Mouse (Mus musculus) regulatory T cell (primary cell): ENCODE results near the gene Gng12.

ENCODE experiments used
- in situ Hi-C: fragments of 300-600 bp; cut with MboI, MseI; formaldehyde crosslinking; loops from one replicate; pipeline ENCODE4 v1.15.1; 2025; ENCODE audit warnings: high pct_unique_total_duplicates

Gng12 gene

DNA sequence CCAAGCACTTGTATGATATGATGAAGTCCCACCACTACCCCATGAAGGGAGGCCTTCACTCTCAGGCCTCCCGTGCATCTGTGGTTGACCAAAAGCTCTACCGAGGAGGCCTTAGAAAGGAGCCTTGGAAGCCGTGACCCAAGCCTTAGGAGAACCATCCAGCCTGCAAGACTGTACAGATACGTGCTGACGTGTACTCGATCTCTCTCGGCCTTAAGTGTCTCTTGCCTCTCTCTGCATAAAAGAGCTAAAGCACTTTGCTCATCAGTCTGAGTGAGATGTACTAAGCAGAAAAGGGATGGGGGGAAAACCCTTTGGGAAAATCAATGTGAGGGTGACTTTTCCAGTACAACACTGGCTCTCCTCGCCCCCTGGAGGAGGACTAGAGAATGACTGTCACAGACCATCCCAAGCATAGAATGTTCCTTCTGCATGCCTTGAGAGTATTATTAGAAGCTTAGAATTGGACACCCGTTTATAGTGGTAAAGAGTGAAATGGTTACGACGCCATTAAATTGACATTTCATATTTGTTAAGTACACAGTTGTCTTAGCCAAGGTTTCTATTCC lies 59.0 kb downstream of the Gng12 start:
- in situ Hi-C loops, result no loop called here

DNA sequence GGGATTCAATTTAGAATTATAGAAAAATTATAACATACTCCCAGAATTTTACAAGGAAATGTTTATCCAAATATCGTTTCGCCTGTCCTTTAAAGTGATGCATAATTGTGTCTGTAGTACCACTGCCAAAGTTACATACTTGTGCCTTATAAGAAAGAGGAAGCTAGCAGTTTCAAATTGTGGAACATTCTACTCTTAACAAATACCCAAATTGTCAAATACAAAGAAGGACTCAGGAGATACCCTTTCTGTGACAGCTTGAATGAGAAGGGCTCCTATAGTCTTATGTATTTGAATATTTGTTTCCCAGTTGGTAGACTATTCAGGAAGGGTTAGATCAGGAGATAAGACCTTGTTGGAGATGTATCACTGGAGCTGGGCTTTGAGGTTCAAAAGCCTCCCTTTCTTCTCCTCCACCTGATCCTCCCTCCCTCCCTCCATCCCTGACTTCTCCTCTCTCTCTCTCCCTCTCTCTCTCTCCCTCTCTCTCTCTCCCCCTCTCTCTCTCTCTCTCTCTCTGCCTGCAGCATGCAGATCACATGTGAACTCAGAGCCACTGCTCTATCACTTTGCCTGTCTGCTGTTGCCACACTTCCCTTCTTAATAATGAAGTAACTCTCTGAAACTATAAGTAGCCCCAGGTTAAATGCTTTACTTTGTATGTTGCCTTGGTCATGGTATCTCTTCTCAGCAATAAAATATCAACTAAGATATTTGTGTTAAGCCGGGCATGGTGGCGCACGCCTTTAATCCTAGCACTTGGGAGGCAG lies 62.5 kb downstream of the Gng12 start:
- in situ Hi-C loops, result no loop called here

DNA sequence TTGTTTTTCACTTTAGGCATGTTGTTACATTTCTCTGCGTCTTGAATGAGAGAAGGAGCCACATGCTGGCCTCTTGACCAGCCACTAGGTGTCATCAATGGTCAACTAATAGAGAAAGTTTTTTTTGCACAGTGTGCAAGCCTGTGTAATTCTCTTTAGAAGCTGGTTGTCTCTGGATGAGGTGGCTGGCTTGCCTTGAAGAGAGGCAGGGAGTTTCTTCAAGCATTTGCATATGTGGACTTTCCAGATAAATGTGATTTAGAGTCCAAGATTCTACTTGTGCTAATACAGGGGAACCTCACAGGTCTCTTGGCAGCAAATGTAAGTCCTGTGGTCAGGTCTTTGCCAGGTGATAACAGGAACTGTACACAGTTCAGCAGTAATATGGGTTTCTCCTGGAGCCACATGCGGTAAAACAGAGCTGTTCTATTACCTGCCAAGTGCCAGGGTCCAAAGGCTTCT lies 66.4 kb downstream of the Gng12 start:
- in situ Hi-C loops, result loop anchor here (5.0 kb wide), 2 partner anchors 60 to 195 kb away; no protein-coding TSS in a partner anchor

DNA sequence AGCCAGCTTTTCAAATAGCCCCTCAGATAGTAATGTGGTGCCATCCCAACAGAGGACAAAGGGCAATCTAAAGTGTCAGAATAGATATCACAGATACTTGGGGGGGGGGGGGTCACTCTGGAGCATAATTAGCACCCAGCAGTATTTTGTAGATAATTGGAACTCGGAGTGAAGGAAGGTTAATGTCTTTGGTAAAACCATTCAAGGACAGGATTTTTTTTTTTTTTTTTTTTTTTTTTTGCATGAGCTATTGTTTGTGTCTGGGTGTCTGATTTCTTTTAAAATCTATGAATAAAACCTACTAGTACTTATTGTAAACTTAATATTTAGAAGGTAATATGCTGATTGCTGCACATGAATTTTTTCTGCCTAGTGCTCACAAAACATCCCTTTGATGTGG lies 66.9 kb downstream of the Gng12 start:
- in situ Hi-C loops, result loop anchor here (5.0 kb wide), 2 partner anchors 59 to 194 kb away; no protein-coding TSS in a partner anchor

DNA sequence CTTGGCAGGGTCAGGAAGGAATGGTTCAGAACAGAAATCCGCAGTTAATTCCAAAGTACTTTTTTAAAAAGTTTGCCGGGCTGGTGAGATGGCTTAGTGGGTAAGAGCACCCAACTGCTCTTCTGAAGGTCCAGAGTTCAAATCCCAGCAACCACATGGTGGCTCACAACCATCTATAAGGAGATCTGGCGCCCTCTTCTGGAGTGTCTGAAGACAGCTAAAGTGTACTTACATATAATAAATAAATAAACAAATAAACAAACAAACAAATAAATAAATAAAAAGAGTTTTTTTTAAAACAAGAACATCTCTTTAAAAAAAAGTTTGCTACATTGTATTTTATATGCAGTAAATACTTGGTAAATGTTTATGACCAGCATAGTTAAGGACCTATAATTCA lies 67.5 kb downstream of the Gng12 start:
- in situ Hi-C loops, result loop anchor here (5.0 kb wide), 2 partner anchors 59 to 194 kb away; no protein-coding TSS in a partner anchor

DNA sequence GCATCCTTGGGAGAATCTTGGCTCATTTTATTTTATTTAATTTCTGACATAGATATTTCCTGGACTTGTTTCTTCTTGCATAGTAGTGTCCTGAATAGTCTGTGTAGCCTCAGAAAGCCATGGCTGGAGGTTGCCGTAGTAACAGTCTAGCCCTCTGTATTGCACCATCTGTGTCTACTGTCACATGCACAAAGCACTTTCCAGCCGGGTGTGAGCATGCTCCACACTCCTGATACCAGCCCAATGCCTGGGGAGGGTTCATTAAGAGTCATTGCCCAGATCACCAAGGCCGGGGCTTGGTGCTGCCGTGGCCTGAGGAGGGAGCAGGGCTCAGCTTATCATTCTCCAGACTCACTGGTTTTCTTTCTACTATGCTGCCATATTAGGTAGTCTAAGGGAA lies 68.0 kb downstream of the Gng12 start:
- in situ Hi-C loops, result loop anchor here (5.0 kb wide), 2 partner anchors 58 to 193 kb away; no protein-coding TSS in a partner anchor

DNA sequence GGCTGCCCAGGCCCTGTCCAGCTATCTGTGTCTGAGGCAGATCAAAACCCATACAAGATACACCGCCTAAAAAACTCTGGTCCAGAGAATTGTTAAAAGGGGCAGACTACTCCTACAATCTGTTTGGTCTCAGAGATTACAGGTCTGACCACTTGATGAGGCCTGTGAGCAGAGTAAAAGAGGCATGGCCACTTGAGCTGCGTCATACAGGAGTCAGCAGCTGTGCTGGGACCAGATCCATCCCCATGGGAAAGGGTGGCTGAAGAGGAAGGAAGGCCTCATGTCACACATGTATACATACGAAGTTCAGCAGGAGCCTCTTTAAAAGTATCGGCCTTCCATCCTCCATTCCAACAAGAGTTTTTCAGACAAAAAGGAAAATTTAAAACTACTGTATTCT lies 69.0 kb downstream of the Gng12 start:
- in situ Hi-C loops, result no loop called here

DNA sequence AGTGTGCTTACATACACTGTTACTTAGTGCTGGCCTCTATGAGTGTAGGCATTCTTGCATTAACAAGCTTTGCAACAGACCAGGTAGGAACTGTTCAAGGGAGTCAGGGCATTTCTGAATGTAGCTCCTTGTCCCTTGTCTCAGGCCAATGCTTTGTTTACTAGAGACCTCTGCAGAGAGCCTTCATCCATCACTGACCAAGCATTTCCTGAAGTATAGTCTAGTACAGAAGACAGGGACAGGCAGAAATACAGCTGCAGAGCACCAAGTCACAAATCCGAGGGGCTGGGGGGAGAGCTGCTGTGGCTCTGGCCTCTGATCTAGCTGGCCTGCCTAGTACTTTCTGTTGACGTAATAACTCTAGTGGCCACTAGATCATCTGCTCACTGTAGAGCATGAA lies 71.6 kb downstream of the Gng12 start:
- in situ Hi-C loops, result no loop called here

DNA sequence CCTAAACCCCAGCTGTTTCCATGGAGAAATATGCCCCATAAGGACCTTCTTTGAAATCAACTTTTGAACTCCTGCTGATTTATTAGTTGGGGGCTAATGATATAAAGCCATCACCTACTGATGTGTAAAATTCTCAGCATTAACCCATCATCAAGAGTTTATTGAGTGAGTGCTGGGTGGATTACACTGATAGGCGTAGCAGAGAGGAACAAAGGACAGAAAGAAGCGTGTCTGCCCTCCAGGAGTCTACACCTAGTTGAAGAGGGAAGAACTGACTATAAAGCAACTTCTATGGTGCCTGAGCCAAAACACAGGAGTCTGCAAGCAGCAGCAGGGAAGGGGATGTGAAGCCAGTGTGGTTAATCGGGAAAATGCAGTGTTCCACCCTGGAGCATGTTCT lies 73.2 kb downstream of the Gng12 start:
- in situ Hi-C loops, result no loop called here

DNA sequence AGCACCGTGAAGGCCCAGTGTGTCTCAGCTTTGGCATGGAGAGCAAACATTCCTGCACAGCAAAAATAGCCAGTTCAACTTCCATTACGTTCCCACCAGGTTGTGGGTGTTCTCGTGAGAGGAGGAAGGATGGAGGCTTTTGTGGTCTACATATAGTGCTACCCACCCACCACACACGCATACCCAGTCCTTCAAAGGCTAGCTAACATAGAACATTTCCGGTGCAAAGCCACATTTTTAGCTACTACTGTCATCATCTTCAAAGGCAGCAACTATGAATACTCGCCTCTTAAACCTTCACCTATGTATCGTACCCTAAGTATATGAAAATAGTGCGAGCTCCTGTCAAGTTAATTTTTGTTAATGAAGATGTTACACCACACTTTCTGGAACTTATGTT lies 76.1 kb downstream of the Gng12 start:
- in situ Hi-C loops, result no loop called here

DNA sequence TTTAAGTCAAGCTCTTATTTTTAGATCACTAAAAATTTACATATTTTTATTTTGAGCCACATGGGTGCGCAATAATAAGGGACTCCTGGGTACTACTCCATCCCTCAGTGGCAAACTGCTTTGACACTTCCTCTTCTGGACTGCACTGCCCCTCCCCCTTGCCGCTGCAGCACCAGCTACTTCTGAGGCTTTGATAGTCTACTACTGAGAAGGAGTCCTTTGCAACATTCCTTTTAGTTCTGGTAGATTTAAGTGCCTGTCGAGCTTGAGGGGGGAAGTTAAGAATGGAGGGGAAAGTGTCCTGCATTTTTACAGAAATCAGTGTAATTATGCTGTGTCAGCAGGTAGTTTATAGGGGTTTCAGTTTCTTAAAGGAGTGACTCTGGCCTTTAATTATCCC lies 77.0 kb downstream of the Gng12 start:
- in situ Hi-C loops, result no loop called here

DNA sequence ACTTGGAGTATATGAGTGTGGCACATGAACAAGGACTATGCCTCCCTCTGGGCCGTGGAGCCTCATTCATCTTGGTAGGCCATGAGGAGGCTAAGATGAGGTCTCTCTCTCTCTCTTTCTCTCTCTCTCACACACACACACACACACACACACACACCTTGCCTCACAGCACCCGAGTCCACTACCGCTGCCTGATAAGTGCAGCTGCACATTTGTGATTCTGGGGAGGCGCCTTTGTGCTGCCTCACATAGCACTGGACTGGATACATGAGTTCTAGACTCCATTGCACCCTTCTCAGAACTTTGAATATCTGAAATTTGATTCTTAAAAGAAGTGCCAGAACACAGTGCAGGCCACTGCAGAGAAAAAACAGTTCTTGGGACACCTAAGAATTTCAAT lies 79.3 kb downstream of the Gng12 start:
- in situ Hi-C loops, result no loop called here

DNA sequence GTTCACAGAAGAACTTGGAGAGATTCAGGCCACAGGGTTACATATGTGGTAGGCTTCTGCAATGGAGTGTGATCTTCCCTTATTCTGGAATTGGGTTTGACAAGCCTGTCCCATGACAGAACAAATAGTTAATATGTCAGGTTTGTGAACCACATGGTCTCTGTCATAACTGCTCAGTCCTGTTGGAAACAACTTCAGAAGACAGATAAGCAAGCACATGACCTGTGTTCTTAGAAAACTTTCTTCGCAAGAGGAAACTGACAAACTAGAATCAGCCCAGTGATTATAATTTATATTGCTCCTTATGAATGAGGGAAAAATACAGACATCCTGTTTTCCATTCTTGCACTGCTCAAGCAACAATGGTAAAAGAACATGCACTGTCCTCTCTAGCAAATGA lies 83.0 kb downstream of the Gng12 start:
- in situ Hi-C loops, result no loop called here

DNA sequence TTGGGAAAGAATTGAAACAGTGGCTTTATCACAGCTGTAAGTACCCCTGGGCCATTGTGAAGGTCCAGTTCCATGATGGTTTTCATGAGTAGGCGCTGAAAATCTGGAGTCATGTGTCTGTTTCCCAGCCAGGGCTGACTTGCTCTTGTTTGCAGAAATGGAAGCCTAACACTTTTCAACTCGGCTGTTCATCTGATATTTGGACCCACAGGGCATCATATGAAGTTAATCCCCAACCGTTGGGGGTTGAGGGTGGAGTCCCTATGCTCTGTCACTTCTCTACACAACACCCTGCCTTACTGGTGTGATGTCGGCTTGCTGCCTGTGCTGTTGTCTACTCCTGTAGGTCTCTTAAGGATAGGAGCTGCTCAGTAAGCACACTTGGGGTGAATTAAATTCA lies 83.8 kb downstream of the Gng12 start:
- in situ Hi-C loops, result no loop called here

DNA sequence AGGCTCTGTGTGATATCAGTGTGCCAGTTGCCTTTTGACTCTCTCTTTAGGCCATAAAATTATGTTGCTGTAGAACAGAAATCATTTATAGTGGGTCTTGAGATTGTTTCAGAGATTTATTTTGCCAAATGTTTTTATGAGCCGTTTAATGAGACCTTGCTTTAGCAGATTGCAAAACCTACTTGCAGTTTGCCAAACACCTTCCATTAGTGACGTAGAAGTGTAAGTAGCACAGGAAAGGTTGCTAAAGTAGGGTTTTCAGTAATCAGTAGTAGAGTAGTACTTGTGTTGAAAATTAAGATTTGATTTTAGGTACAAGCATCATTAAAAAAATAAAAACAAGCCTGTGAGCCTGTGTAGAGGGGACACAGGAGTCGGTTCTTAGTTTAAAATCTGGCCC lies 85.2 kb downstream of the Gng12 start:
- in situ Hi-C loops, result no loop called here

DNA sequence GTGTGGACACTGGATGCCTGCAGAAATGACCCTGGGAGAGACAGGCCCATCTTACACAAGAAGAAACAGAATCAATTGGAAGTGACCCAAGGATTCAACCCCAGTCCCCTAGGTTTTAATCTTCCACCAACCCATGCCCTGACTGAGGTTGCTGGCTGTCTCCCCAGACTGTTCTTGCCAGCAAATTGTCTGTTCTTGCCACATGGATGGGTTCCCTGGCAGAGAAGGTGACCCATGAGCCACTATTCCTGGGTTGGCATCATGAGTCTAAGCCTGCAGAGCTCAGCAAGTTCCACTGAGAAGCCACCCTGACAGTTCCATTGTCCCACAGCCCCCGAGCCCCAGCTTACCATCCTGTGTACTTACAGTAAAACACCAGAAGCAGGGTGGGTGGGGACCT lies 85.7 kb downstream of the Gng12 start:
- in situ Hi-C loops, result no loop called here

DNA sequence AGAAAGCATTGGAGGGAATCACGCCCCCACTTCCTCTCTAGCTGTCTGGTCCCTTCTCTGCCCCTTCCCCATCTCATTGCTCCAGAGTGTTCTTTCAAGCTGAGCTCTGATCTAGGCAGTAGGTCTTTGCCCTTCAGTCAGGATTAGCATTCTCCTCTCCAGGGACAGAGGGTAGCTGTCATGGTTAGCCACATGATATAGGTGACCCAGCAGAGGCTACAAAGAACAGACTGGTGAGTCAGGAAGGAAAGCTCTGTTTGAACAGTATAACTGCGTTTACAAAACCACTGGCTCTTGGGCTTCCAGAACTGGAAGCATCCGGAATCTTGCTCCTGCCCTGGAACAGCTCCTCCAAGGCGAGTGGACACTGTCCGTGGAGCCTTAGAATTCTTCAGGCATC lies 87.9 kb downstream of the Gng12 start:
- in situ Hi-C loops, result no loop called here

DNA sequence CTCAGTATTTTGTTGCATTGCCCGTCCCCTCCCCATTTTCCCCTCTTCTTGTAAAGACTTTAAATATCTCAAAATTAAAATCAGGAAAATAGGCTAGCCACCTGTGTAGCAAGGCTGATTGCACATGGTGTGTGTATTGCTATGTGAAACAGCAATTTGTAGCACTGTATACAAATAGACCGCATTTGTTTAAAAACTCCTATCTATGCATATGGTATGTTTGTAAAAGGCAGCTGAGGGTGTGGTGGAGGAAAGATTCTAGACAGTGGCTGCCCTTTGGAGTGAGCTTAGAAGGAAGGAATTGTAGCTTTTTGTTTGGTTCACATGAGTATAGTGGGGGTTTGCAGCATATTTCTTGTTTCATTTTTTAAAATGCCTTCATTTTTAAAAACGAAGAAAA lies 88.5 kb downstream of the Gng12 start:
- in situ Hi-C loops, result no loop called here

DNA sequence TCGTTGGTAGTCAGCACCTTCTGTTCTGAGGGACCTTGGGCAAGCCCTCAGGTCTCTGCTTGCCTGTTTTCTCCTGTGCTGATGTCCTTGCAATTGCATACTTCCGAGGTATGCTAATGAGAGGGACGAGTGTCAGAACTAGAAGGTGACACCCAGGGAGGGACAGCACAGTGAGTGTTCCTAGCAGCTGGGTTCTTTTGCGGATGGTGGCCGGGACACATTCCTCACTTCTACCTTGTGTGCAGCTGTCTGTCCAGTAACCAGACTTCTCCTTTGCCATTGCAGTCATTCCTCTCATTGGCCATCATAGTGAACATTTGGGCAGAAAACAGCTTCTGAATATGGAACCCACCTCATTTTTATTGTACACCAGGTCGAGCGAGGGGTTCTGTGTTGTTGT lies 89.3 kb downstream of the Gng12 start:
- in situ Hi-C loops, result no loop called here

DNA sequence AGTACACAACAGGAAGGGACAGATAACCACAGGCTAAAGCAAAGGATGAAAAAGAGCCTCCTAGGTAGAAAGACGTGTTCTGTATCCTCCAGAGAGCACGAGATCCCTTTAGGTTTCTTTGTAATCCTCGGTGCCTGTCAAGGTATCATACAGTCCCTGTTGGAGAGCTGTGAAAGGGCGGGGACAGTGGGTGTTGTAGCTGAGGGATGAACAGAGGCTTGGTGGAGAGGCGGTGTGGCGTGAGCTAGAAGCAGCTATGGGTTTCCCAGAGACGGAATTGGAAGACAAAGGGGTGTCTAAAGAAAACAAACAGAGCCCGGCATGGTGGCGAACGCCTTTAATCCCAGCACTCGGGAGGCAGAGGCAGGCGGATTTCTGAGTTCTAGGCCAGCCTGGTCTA lies 89.9 kb downstream of the Gng12 start:
- in situ Hi-C loops, result no loop called here

DNA sequence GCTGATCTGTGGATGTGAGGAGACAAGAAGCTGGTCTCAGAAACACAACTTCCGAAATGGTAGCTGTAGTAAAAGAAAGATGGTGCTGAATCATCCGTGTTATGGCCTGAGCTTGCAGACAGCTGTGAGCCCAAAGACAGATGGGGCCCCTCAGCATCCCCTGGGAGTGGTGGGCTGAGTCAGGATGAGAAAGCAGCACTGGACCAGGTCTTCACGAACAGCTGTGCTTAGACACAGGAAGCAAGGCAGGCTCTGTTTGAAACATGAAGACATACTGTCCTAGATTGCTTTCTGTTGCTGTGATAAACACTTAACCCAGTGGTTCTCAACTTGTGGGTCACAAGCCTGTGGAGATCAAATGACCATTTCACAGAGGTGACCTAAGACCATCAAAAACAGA lies 91.4 kb downstream of the Gng12 start:
- in situ Hi-C loops, result no loop called here

DNA sequence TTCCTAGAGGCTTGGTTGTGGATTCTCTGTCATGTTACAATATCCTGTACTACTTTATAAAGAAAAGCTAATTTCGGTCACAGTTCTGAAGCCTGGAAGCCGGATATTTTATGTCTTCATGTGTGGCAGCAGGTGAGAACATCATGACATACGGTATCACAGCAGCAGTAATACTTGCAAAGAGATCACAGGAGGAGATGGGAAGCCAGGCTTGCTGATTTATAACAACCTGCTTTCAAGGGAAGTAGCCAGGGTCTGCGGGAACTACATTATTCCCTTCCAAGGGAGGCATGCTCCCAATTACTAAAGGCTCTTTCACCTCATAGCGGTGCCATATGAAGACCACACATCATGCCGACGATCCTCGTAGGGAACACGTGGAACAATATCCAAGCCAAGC lies 92.2 kb downstream of the Gng12 start:
- in situ Hi-C loops, result no loop called here

DNA sequence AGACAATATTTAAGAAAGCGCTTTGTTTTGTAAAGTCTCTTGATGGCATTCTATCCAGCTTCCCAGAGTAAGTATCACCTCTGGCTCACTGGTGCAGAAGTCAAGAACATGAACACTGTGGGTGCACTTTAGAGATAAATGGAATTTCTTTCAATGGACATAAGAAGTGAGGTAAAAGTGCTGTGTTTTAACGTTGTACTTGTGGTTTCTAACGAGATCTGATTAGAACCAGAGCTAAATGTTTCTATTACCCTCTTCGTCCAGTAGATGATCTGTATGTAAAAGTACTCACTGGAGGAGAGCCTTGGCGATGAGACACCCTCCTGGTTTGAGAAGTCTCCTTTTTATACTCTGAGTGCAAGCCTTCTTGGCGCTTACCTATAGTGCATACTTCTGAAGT lies 92.8 kb downstream of the Gng12 start:
- in situ Hi-C loops, result no loop called here
